Comparison of ENCODE assay signal across 8 mouse cellular contexts in genomic region chr15:99704041-99704681, GRCm38 (mm10). TPM values are rescaled to one million over a fixed set of nuclear protein-coding genes. Genes with fewer than 3 reads are reported as not detected.
A peak's percentile ranks its signal among the peaks of the same experiment; 100 is the strongest.
DNase-seq lines count a peak whose midpoint lies in the region; ATAC-seq lines count a peak whose summit lies in the region.

No protein-coding gene starts in this region.

- no peak for ATAC-seq in heart, embryonic 14.5 days (ENCODE audit: insufficient number of reproducible peaks, insufficient read depth, low FRiP score, low read depth)

- H3K4me2 ChIP-seq in heart, embryonic 14.5 days (ENCODE audit: low read length) = peak overlapping the region; percentile 73

- WGBS in heart, embryonic 10.5 days = 46% methylated on average over 23 of the region's 23 CpGs
- WGBS in heart, embryonic 14.5 days = 33% methylated on average over 23 of the region's 23 CpGs

- H3K36me3 ChIP-seq in heart, embryonic 10.5 days = peaks cover 54% of the 10 kb centered on the region
- peaks cover 53% of the 10 kb centered on the region for H3K36me3 ChIP-seq in heart, embryonic 14.5 days (ENCODE audit: control insufficient read depth, insufficient read depth, low read length)

- H3K9me3 ChIP-seq in heart, embryonic 10.5 days = no peaks in the 10 kb centered on the region
- H3K9me3 ChIP-seq in heart, embryonic 14.5 days (ENCODE audit: control insufficient read depth, low read length) = no peaks in the 10 kb centered on the region

- H3K4me3 ChIP-seq in heart, embryonic 10.5 days = peak overlapping the region; percentile 92
- H3K4me3 ChIP-seq in heart, embryonic 14.5 days (ENCODE audit: control insufficient read depth in 1 of 2, insufficient read depth in 1 of 2, low read depth in 1 of 2, low read length in 2 of 2) = peak overlapping the region; percentile 6 to 13; a peak in 2 of 4 replicates

- peak overlapping the region; percentile 91 for H3K9ac ChIP-seq in heart, embryonic 14.5 days (ENCODE audit: low read length)

- peaks cover 4% of the 10 kb centered on the region; the same call in 1 of the 2 replicates for H3K27me3 ChIP-seq in heart, embryonic 10.5 days (ENCODE audit: insufficient read depth, poor library complexity, severe bottlenecking)
- no peaks in the 10 kb centered on the region for H3K27me3 ChIP-seq in heart, embryonic 14.5 days (ENCODE audit: control insufficient read depth, insufficient read depth, low read length)

- no peak for DNase-seq in heart, embryonic 10.5 days (ENCODE audit: low spot score)
- no peak for DNase-seq in heart, adult 8-10 months (ENCODE audit: low spot score)
- peak; percentile 84 for DNase-seq in adrenal gland, adult 2 months
- DNase-seq in kidney, postnatal 10 days = peak; percentile 78
- peak; percentile 45 to 64 for DNase-seq in right cerebral cortex, postnatal 36 days (ENCODE audit: low spot score in 2 of 2)
- DNase-seq in gastrocnemius, postnatal 25 days = no peak
- no peak for DNase-seq in spleen, postnatal 10 days (ENCODE audit: low spot score in 2 of 2)

- peaks cover 57% of the 10 kb centered on the region for H3K4me1 ChIP-seq in heart, embryonic 10.5 days
- H3K4me1 ChIP-seq in heart, embryonic 14.5 days (ENCODE audit: control insufficient read depth in 2 of 2, insufficient read depth in 2 of 2, low read length in 2 of 2) = peaks cover 25 to 38% of the 10 kb centered on the region in 2 experiments

- H3K27ac ChIP-seq in heart, embryonic 10.5 days = peak overlapping the region; percentile 100
- peak overlapping the region; percentile 71 to 94 for H3K27ac ChIP-seq in heart, embryonic 14.5 days (replicated peaks in 1 of 2; ENCODE audit: control insufficient read depth in 1 of 2, insufficient read depth in 1 of 2, low read depth in 2 of 2, low read length in 2 of 2)

RNA-seq across cellular contexts. Expression of gene Gm17349, which starts 1.1 kb away (rescaled TPM):
- polyA plus RNA-seq in heart, embryonic 10.5 days (2016; fragmentation: Nextera tagmentation; extraction: Ambion mirVana) = not detected in 2 replicates
- 1 to 10 TPM; 2.4 to 3.3 (median 2.9) TPM for total RNA-seq in heart, adult 8-10 months (2022)
- total RNA-seq in adrenal gland, adult 2 months (2021) = 10 to 100 TPM; 22.1 to 33.4 TPM
- polyA plus RNA-seq in adrenal gland, adult 2 months (2012; rRNA removed) = 111 and 156 TPM in 2 replicates
- polyA plus RNA-seq in heart, embryonic 14.5 days (2014; fragmentation: Nextera tagmentation; extraction: Ambion mirVana) = not detected in 2 replicates
- total RNA-seq in gastrocnemius, postnatal 25 days (2021) = 1 to 10 TPM in 1 of 2 experiments, not detected in 1; 1.6 TPM

RNA-seq across cellular contexts. Expression of gene Smarcd1, which starts 2.2 kb away (rescaled TPM):
- polyA plus RNA-seq in heart, embryonic 10.5 days (2016; fragmentation: Nextera tagmentation; extraction: Ambion mirVana) = 31.1 and 45.5 TPM in 2 replicates
- total RNA-seq in heart, adult 8-10 months (2022) = 10 to 100 TPM; 21.7 to 25.8 (median 24.5) TPM
- total RNA-seq in adrenal gland, adult 2 months (2021) = 10 to 100 TPM; 37.6 to 53.6 TPM
- 74.6 and 76.9 TPM in 2 replicates for polyA plus RNA-seq in adrenal gland, adult 2 months (2012; rRNA removed)
- 24.7 and 27.4 TPM in 2 replicates for polyA plus RNA-seq in heart, embryonic 14.5 days (2014; fragmentation: Nextera tagmentation; extraction: Ambion mirVana)
- 1 to 10 TPM; 4.6 to 5.9 TPM for total RNA-seq in gastrocnemius, postnatal 25 days (2021)

RNA-seq across cellular contexts. Expression of gene Gpd1, which starts 13.2 kb away (rescaled TPM):
- 0.74 and 0.87 TPM in 2 replicates for polyA plus RNA-seq in heart, embryonic 10.5 days (2016; fragmentation: Nextera tagmentation; extraction: Ambion mirVana)
- 10 to 100 TPM; 38.6 to 59.0 (median 49.5) TPM for total RNA-seq in heart, adult 8-10 months (2022)
- 1,000 to 10,000 TPM; 1,060 to 1,239 TPM for total RNA-seq in adrenal gland, adult 2 months (2021)
- 708 and 828 TPM in 2 replicates for polyA plus RNA-seq in adrenal gland, adult 2 months (2012; rRNA removed)
- polyA plus RNA-seq in heart, embryonic 14.5 days (2014; fragmentation: Nextera tagmentation; extraction: Ambion mirVana) = 0.80 and 1.1 TPM in 2 replicates
- 100 to 1,000 TPM; 415 to 536 TPM for total RNA-seq in gastrocnemius, postnatal 25 days (2021)

RNA-seq across cellular contexts. Expression of gene Cox14, which starts 21.3 kb away (rescaled TPM):
- 164 and 187 TPM in 2 replicates for polyA plus RNA-seq in heart, embryonic 10.5 days (2016; fragmentation: Nextera tagmentation; extraction: Ambion mirVana)
- 100 to 1,000 TPM; 240 to 284 (median 258) TPM for total RNA-seq in heart, adult 8-10 months (2022)
- total RNA-seq in adrenal gland, adult 2 months (2021) = 100 to 1,000 TPM; 202 to 243 TPM
- 685 and 754 TPM in 2 replicates for polyA plus RNA-seq in adrenal gland, adult 2 months (2012; rRNA removed)
- polyA plus RNA-seq in heart, embryonic 14.5 days (2014; fragmentation: Nextera tagmentation; extraction: Ambion mirVana) = 230 and 237 TPM in 2 replicates
- 100 to 1,000 TPM; 171 to 172 TPM for total RNA-seq in gastrocnemius, postnatal 25 days (2021)

RNA-seq across cellular contexts. Expression of gene Asic1, which starts 34.0 kb away (rescaled TPM):
- 3.2 and 5.2 TPM in 2 replicates for polyA plus RNA-seq in heart, embryonic 10.5 days (2016; fragmentation: Nextera tagmentation; extraction: Ambion mirVana)
- under 1 TPM; 0.14 to 0.56 (median 0.35) TPM for total RNA-seq in heart, adult 8-10 months (2022)
- total RNA-seq in adrenal gland, adult 2 months (2021) = under 1 TPM; 0.59 to 0.72 TPM
- polyA plus RNA-seq in adrenal gland, adult 2 months (2012; rRNA removed) = 0.37 and 0.71 TPM in 2 replicates
- 1.1 and 1.2 TPM in 2 replicates for polyA plus RNA-seq in heart, embryonic 14.5 days (2014; fragmentation: Nextera tagmentation; extraction: Ambion mirVana)
- under 1 TPM; 0.08 to 0.61 TPM for total RNA-seq in gastrocnemius, postnatal 25 days (2021)

Comparison
In these comparisons a context has a peak if more than half of its experiments do, and no peak if none do; other contexts are left out.
1. DNase-seq: peak in adrenal gland, adult 2 months (single experiment), kidney, postnatal 10 days (single experiment) and right cerebral cortex, postnatal 36 days (2 of 2); none in heart, embryonic 10.5 days (single experiment), heart, adult 8-10 months (single experiment), gastrocnemius, postnatal 25 days (single experiment) and spleen, postnatal 10 days (0 of 2).
2. RNA of gene Gm17349, which starts 1.1 kb away (total RNA-seq): 22.1 to 33.4 TPM in adrenal gland, adult 2 months; 2.4 to 3.3 TPM in heart, adult 8-10 months and 1.6 TPM in gastrocnemius, postnatal 25 days; every median in the first group is over 4 times any median in the second.
3. RNA of gene Gpd1, which starts 13.2 kb away (total RNA-seq): 1,060 to 1,239 TPM in adrenal gland, adult 2 months and 415 to 536 TPM in gastrocnemius, postnatal 25 days; 38.6 to 59.0 TPM in heart, adult 8-10 months; every median in the first group is over 4 times any median in the second.